Mouse (Mus musculus) liver, postnatal 0 days (tissue): ENCODE data around the gene Sez6l.

ENCODE experiments used
- CTCF ChIP-seq: sonication (generic); IDR thresholded peaks from 2 replicates; pipeline ENCODE4 v1.5.1; 2016; ENCODE audit warnings: antibody characterized with exemption, low read depth
- EP300 ChIP-seq: IDR thresholded peaks from 2 replicates; pipeline ENCODE4 v1.6.1; 2016; ENCODE audit warnings: antibody characterized with exemption, low read depth, mild to moderate bottlenecking

GRCm38 (mm10) chr5:112470144-112470543 lies 106.8 kb downstream of the Sez6l start:
- TF ChIP-seq CTCF (peak; percentile 72), EP300 (no peak)
